Mouse (Mus musculus): Measurements from ENCODE around the gene Ugt1a1.

DNA sequence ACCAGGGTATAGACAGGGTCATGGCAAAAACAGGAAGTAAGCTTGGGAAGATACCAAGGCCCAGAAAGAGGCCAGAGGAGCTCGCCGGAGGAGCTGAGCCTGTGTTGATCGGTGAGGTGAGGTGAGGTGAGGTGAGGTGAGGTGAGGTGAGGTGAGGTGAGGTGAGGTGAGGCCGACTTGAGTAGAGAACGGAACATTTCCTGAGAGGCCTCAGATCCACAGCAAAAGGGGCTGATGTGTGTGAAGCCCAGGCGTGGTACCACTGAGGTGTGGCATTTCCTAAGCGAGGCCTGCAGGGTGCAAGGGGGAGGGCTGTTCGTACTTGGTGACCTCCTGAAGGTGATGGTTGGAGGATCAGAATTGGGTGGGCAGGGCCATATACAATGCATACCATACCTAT lies 41.3 kb downstream of the Ugt1a1 start:
- TF ChIP-seq CTCF (IDR thresholded peaks at IDR 0.05; ENCODE audit: low read depth, low read length) (no peak), POLR2A (IDR thresholded peaks at IDR 0.05; ENCODE audit: extremely low read depth, insufficient read depth, low read length) (no peak)

All from liver, adult 2 months (tissue).